Mouse (Mus musculus) midbrain, embryonic 10.5 days (tissue): ENCODE measurements at regions not wholly inside any gene's neighbourhood (a gene's known extent, or its start where the extent isn't known, plus 50 kb on each side); places are given as distances from the start of the nearest gene placed in this dataset.

ENCODE experiments used
- DNase-seq: peaks from one replicate; pipeline ENCODE4 v3.0.0-alpha.2; 2017; ENCODE audit warnings: low spot score
- H3K27ac ChIP-seq: fragments of 300-500 bp; sonication (generic); replicated peaks from 2 replicates; pipeline ENCODE4 v1.5.1; 2016; ENCODE audit warnings: mild to moderate bottlenecking
- H3K27me3 ChIP-seq: fragments of 300-500 bp; sonication (generic); 2 replicates; pipeline ENCODE4 v1.6.1; 2016; ENCODE audit warnings: low read depth, mild to moderate bottlenecking; ENCODE audit not compliant: poor library complexity, severe bottlenecking
- H3K36me3 ChIP-seq: fragments of 300-500 bp; sonication (generic); 2 replicates; pipeline ENCODE4 v1.6.1; 2016; ENCODE audit warnings: mild to moderate bottlenecking, moderate library complexity
- H3K4me1 ChIP-seq: fragments of 300-500 bp; sonication (generic); 2 replicates; pipeline ENCODE4 v1.6.1; 2016
- H3K4me3 ChIP-seq: fragments of 300-500 bp; sonication (generic); 2 replicates; pipeline ENCODE4 v1.5.1; 2016; ENCODE audit warnings: mild to moderate bottlenecking, moderate library complexity
- H3K9me3 ChIP-seq: fragments of 300-500 bp; sonication (generic); replicated peaks from 2 replicates; pipeline ENCODE4 v1.6.1; 2016; ENCODE audit warnings: mild to moderate bottlenecking
- WGBS: fragments of 180-500 bp; shearing (Covaris S2); methylation state at CpG from one replicate; pipeline ENCODE4 v1.1.7; 2016; 5-methylcytosine and 5-hydroxymethylcytosine counted together

- H3K4me1 ChIP-seq: peaks cover 20% of the 10 kb centered on the region
- H3K36me3 ChIP-seq: no peaks in the 10 kb centered on the region
- H3K27ac ChIP-seq: no peak overlapping the region
- DNase-seq: no peak
- H3K4me3 ChIP-seq: no peak overlapping the region
- no peaks in the 10 kb centered on the region for H3K9me3 ChIP-seq
- peaks cover 97% of the 10 kb centered on the region for H3K27me3 ChIP-seq
- 70% methylated on average over 3 of the region's 3 CpGs for WGBS
These were observed 266.9 kb downstream of the H2al1j start for GRCm38 (mm10) chrX:11594542-11594941.

- Histone ChIP-seq H3K27me3 (peaks cover 93% of the 10 kb centered on the region), H3K9me3 (no peaks in the 10 kb centered on the region), H3K27ac (no peak overlapping the region), H3K4me3 (no peak overlapping the region), H3K36me3 (no peaks in the 10 kb centered on the region), H3K4me1 (no peaks in the 10 kb centered on the region)
- 86% methylated on average over 7 of the region's 7 CpGs for WGBS
- DNase-seq: no peak
These were observed 269.9 kb downstream of the H2al1j start for GRCm38 (mm10) chrX:11597548-11597947.

- no peak for DNase-seq
- 61% methylated on average over 8 of the region's 8 CpGs for WGBS
- H3K36me3 ChIP-seq: no peaks in the 10 kb centered on the region
- no peaks in the 10 kb centered on the region for H3K9me3 ChIP-seq
- H3K4me3 ChIP-seq: no peak overlapping the region
- no peaks in the 10 kb centered on the region for H3K4me1 ChIP-seq
- no peak overlapping the region for H3K27ac ChIP-seq
- H3K27me3 ChIP-seq: peaks cover 35% of the 10 kb centered on the region
These were observed 286.6 kb downstream of the H2al1j start for GRCm38 (mm10) chrX:11614237-11614636.

- no peaks in the 10 kb centered on the region for H3K9me3 ChIP-seq
- DNase-seq: peak; percentile 21
- H3K4me3 ChIP-seq: no peak overlapping the region
- WGBS: 67% methylated on average over 19 of the region's 19 CpGs
- H3K36me3 ChIP-seq: no peaks in the 10 kb centered on the region
- H3K4me1 ChIP-seq: peaks cover 27% of the 10 kb centered on the region
- H3K27me3 ChIP-seq: peaks cover 47% of the 10 kb centered on the region
- peak overlapping the region; percentile 65 for H3K27ac ChIP-seq
These were observed 293.6 kb downstream of the H2al1j start for GRCm38 (mm10) chrX:11621045-11621763.

GRCm38 (mm10) chrX:11626274-11626878, 298.8 kb downstream of the H2al1j start:
- Histone ChIP-seq H3K4me1 (peaks cover 32% of the 10 kb centered on the region), H3K27me3 (peaks cover 75% of the 10 kb centered on the region), H3K36me3 (no peaks in the 10 kb centered on the region), H3K27ac (peak overlapping the region; percentile 79), H3K4me3 (no peak overlapping the region), H3K9me3 (no peaks in the 10 kb centered on the region)
- 38% methylated on average over 10 of the region's 10 CpGs for WGBS
- DNase-seq: peak; percentile 58

- H3K4me1 ChIP-seq: peaks cover 28% of the 10 kb centered on the region
- no peak overlapping the region for H3K4me3 ChIP-seq
- no peak overlapping the region for H3K27ac ChIP-seq
- peaks cover 91% of the 10 kb centered on the region for H3K27me3 ChIP-seq
- no peak for DNase-seq
- H3K9me3 ChIP-seq: no peaks in the 10 kb centered on the region
- WGBS: 86% methylated on average over 2 of the region's 2 CpGs
- no peaks in the 10 kb centered on the region for H3K36me3 ChIP-seq
These were observed 301.7 kb downstream of the H2al1j start for GRCm38 (mm10) chrX:11629362-11629761.

- Histone ChIP-seq H3K4me3 (no peak overlapping the region), H3K27ac (no peak overlapping the region), H3K27me3 (peaks cover 91% of the 10 kb centered on the region), H3K4me1 (peaks cover 28% of the 10 kb centered on the region), H3K9me3 (no peaks in the 10 kb centered on the region), H3K36me3 (no peaks in the 10 kb centered on the region)
- DNase-seq: peak; percentile 34
- WGBS: 21% methylated on average over 1 of the region's 1 CpGs
These were observed 302.3 kb downstream of the H2al1j start for GRCm38 (mm10) chrX:11629906-11630305.

GRCm38 (mm10) chrX:11631186-11631913, 303.7 kb downstream of the H2al1j start:
- H3K4me1 ChIP-seq: peaks cover 21% of the 10 kb centered on the region
- peak overlapping the region; percentile 70 for H3K27ac ChIP-seq
- no peaks in the 10 kb centered on the region for H3K36me3 ChIP-seq
- H3K4me3 ChIP-seq: peak overlapping the region; percentile 32
- no peaks in the 10 kb centered on the region for H3K9me3 ChIP-seq
- DNase-seq: no peak
- peaks cover 92% of the 10 kb centered on the region for H3K27me3 ChIP-seq
- WGBS: 16% methylated on average over 14 of the region's 14 CpGs

- H3K4me1 ChIP-seq: peaks cover 21% of the 10 kb centered on the region
- H3K27me3 ChIP-seq: peaks cover 95% of the 10 kb centered on the region
- 23% methylated on average over 14 of the region's 14 CpGs for WGBS
- no peaks in the 10 kb centered on the region for H3K36me3 ChIP-seq
- no peaks in the 10 kb centered on the region for H3K9me3 ChIP-seq
- peak overlapping the region; percentile 70 for H3K27ac ChIP-seq
- H3K4me3 ChIP-seq: peak overlapping the region; percentile 32
- DNase-seq: peak; percentile 48
These were observed 304.4 kb downstream of the H2al1j start for GRCm38 (mm10) chrX:11632011-11632410.

GRCm38 (mm10) chrX:11633823-11634222, 306.2 kb downstream of the H2al1j start:
- Histone ChIP-seq H3K4me1 (peaks cover 28% of the 10 kb centered on the region), H3K27ac (no peak overlapping the region), H3K9me3 (no peaks in the 10 kb centered on the region), H3K4me3 (no peak overlapping the region), H3K36me3 (no peaks in the 10 kb centered on the region), H3K27me3 (peaks cover 93% of the 10 kb centered on the region)
- WGBS: 71% methylated on average over 6 of the region's 6 CpGs
- peak; percentile 37 for DNase-seq

- H3K27me3 ChIP-seq: peaks cover 61% of the 10 kb centered on the region
- H3K27ac ChIP-seq: no peak overlapping the region
- WGBS: 84% methylated on average over 6 of the region's 6 CpGs
- no peaks in the 10 kb centered on the region for H3K36me3 ChIP-seq
- no peaks in the 10 kb centered on the region for H3K4me1 ChIP-seq
- no peak for DNase-seq
- H3K4me3 ChIP-seq: no peak overlapping the region
- H3K9me3 ChIP-seq: no peaks in the 10 kb centered on the region
These were observed 316.9 kb downstream of the H2al1j start for GRCm38 (mm10) chrX:11644484-11644883.

GRCm38 (mm10) chrX:11646681-11647526, 319.3 kb downstream of the H2al1j start:
- H3K27ac ChIP-seq: no peak overlapping the region
- H3K4me1 ChIP-seq: no peaks in the 10 kb centered on the region
- no peaks in the 10 kb centered on the region for H3K9me3 ChIP-seq
- H3K4me3 ChIP-seq: no peak overlapping the region
- peaks cover 68% of the 10 kb centered on the region for H3K27me3 ChIP-seq
- no peak for DNase-seq
- no peaks in the 10 kb centered on the region for H3K36me3 ChIP-seq
- WGBS: 86% methylated on average over 7 of the region's 7 CpGs
